Mouse (Mus musculus): ENCODE measurements at regions not wholly inside any gene's neighbourhood (a gene's known extent, or its start where the extent isn't known, plus 50 kb on each side); places are given as distances from the start of the nearest gene placed in this dataset.

DNA sequence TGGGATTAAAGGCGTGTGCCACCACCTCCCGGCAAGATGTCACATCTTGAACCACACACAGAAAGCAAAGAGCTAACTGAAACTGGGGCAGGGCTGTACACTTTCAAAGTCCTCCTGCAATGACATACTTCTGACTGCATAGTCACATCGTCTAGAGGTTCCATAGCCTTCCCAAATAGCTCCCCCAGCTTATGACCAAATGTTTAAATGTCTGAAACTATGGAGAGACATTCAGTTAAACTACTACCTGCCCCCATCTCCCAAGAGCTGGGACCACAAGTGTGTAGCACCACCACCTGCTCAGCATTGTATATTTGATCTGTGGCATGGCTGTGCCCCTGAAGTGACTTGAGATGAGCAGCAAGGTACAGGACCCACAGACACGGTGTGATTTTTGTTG is 52.1 kb upstream of the Kdm7a start:
- Histone ChIP-seq H3K27ac (no peak overlapping the region), H3K4me3 (replicated peaks; ENCODE audit: low read depth, low read length) (no peak overlapping the region)
- WGBS = 89% methylated on average over 4 of the region's 4 CpGs

GRCm38 (mm10) chr6:39257667-39258395 is 51.2 kb upstream of the Kdm7a start:
- no peak overlapping the region for H3K27ac ChIP-seq
- no peaks in the 10 kb centered on the region for H3K27me3 ChIP-seq (ENCODE audit: insufficient read depth, low read length)
- no peaks in the 10 kb centered on the region for H3K36me3 ChIP-seq (ENCODE audit: insufficient read depth, low read length)
- peaks cover 5% of the 10 kb centered on the region; the same call in 1 of the 2 replicates for H3K4me1 ChIP-seq (replicated peaks; ENCODE audit: insufficient read depth, low read length)
- peak overlapping the region; percentile 99 for H3K4me2 ChIP-seq (ENCODE audit: low read length)
- TF ChIP-seq CTCF (IDR thresholded peaks at IDR 0.05; ENCODE audit: low read depth) = no peak
- DNase-seq (ENCODE audit: low spot score) (no peak), ATAC-seq (replicated peaks; ENCODE audit: low FRiP score, low read depth) (no peak)
- no peaks in the 10 kb centered on the region for H3K9me3 ChIP-seq (replicated peaks; ENCODE audit: low read length)
- WGBS = 43% methylated on average over 7 of the region's 7 CpGs
- H3K9ac ChIP-seq (ENCODE audit: low read depth, low read length) = 0 out of 2 replicates have a peak overlapping the region, but pooled peaks have one; percentile 29
- no peak overlapping the region for H3K4me3 ChIP-seq (replicated peaks; ENCODE audit: low read depth, low read length)

More for the DNA sequence above, 52.1 kb upstream of the Kdm7a start:
- Histone ChIP-seq H3K36me3 (ENCODE audit: insufficient read depth, low read length) (no peaks in the 10 kb centered on the region), H3K9ac (ENCODE audit: low read depth, low read length) (no peak overlapping the region), H3K4me1 (replicated peaks; ENCODE audit: insufficient read depth, low read length) (peaks cover 5% of the 10 kb centered on the region; the same call in 1 of the 2 replicates), H3K4me2 (ENCODE audit: low read length) (no peak overlapping the region), H3K9me3 (replicated peaks; ENCODE audit: low read length) (no peaks in the 10 kb centered on the region), H3K27me3 (ENCODE audit: insufficient read depth, low read length) (no peaks in the 10 kb centered on the region)
- ATAC-seq (replicated peaks; ENCODE audit: low FRiP score, low read depth) (no peak), DNase-seq (ENCODE audit: low spot score) (no peak)
- no peak for TF ChIP-seq CTCF (IDR thresholded peaks at IDR 0.05; ENCODE audit: low read depth)

GRCm38 (mm10) chr6:39257111-39257571 is 50.6 kb upstream of the Kdm7a start:
- Histone ChIP-seq H3K9ac (ENCODE audit: low read depth, low read length) (peak overlapping the region; percentile 50; the same call in 1 of the 2 replicates), H3K9me3 (replicated peaks; ENCODE audit: low read length) (no peaks in the 10 kb centered on the region), H3K4me1 (replicated peaks; ENCODE audit: insufficient read depth, low read length) (peaks cover 5% of the 10 kb centered on the region; the same call in 1 of the 2 replicates), H3K4me2 (ENCODE audit: low read length) (peak overlapping the region; percentile 99), H3K27me3 (ENCODE audit: insufficient read depth, low read length) (no peaks in the 10 kb centered on the region), H3K27ac (peak overlapping the region; percentile 54; the same call in 1 of the 2 replicates), H3K4me3 (replicated peaks; ENCODE audit: low read depth, low read length) (peak overlapping the region; percentile 48), H3K36me3 (ENCODE audit: insufficient read depth, low read length) (no peaks in the 10 kb centered on the region)
- DNase-seq (ENCODE audit: low spot score) (peak; percentile 57), ATAC-seq (replicated peaks; ENCODE audit: low FRiP score, low read depth) (peak; percentile 45; the same call in 1 of the 2 replicates)
- under 1% methylated on average over 18 of the region's 18 CpGs for WGBS
- TF ChIP-seq CTCF (IDR thresholded peaks at IDR 0.05; ENCODE audit: low read depth) = no peak

- H3K4me1 ChIP-seq (replicated peaks; ENCODE audit: insufficient read depth, low read length) = peaks cover 5% of the 10 kb centered on the region; the same call in 1 of the 2 replicates
- ATAC-seq (replicated peaks; ENCODE audit: low FRiP score, low read depth) (peak; percentile 64), DNase-seq (ENCODE audit: low spot score) (peak; percentile 81)
- peak overlapping the region; percentile 19; the same call in 1 of the 2 replicates for H3K27ac ChIP-seq
- peak overlapping the region; percentile 99 for H3K4me2 ChIP-seq (ENCODE audit: low read length)
- 3% methylated on average over 48 of the region's 48 CpGs for WGBS
- TF ChIP-seq CTCF (IDR thresholded peaks at IDR 0.05; ENCODE audit: low read depth) = no peak
- H3K36me3 ChIP-seq (ENCODE audit: insufficient read depth, low read length) = no peaks in the 10 kb centered on the region
- H3K27me3 ChIP-seq (ENCODE audit: insufficient read depth, low read length) = no peaks in the 10 kb centered on the region
- peak overlapping the region; percentile 48 for H3K4me3 ChIP-seq (replicated peaks; ENCODE audit: low read depth, low read length)
- H3K9ac ChIP-seq (ENCODE audit: low read depth, low read length) = peak overlapping the region; percentile 50
- no peaks in the 10 kb centered on the region for H3K9me3 ChIP-seq (replicated peaks; ENCODE audit: low read length)
Observed at GRCm38 (mm10) chr6:39256304-39257103, 49.9 kb upstream of the Kdm7a start.
